Mouse (Mus musculus): Measurements from ENCODE around the gene Ttll4. TPM values are rescaled to one million over a fixed set of nuclear protein-coding genes. Genes with fewer than 3 reads are reported as not detected.

Ttll4 gene
- polyA plus RNA-seq, 1 experiment from 2014 or later = 11.8 TPM

DNA sequence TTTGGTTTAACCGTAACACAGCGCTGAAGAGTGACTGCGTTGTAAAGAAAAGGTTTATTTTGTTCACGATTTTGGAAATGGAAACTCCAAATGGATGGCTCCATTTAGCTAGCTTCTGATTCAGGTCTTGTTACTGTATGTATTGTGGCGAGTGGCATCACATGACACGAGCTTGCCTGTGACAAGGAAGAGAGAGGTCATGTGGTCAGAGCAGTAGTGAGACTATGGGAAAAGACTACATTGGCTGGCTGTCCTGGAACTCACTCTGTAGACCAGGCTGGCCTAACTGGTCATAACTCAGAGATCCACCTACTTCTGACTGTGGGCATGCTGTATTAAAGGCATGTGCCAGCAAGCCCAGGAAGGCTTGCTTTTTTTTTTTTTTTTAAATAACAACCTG lies 54.3 kb downstream of the Ttll4 start:
- Histone ChIP-seq H3K27me3 (ENCODE audit: insufficient read depth, low read length) (no peaks in the 10 kb centered on the region), H3K36me3 (ENCODE audit: insufficient read depth, low read length) (no peaks in the 10 kb centered on the region), H3K4me2 (replicated peaks; ENCODE audit: low read depth, low read length) (no peak overlapping the region), H3K9me3 (ENCODE audit: low read length) (no peaks in the 10 kb centered on the region), H3K4me3 (ENCODE audit: low read length) (no peak overlapping the region), H3K27ac (ENCODE audit: low read length) (no peak overlapping the region), H3K4me1 (ENCODE audit: insufficient read depth, low read length) (peaks cover 6% of the 10 kb centered on the region), H3K9ac (replicated peaks; ENCODE audit: low read length) (no peak overlapping the region)
- WGBS = 89% methylated on average over 6 of the region's 6 CpGs
- ATAC-seq (ENCODE audit: low FRiP score, low TSS enrichment) = no peak

DNA sequence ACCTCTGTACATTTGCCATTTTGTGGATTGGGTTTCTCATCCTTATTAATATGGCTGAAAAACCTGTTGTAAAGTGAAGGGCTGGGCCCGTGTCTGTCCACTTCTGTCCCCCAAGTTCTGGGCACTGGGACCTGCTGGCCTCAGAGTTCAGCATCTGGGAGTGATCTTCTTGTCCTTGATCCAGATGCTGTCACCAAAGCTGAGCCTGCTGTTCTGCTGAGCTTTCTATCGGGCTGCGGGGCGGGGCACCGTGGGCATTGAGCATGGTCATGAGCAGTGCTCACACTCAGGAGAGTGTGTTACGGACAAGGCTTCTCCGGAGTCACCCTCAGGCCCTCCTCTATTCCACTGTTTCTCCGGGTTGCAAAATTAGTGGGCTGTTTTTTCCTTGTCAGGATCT lies 56.6 kb downstream of the Ttll4 start:
- no peaks in the 10 kb centered on the region for H3K27me3 ChIP-seq (ENCODE audit: insufficient read depth, low read length)
- H3K9me3 ChIP-seq (ENCODE audit: low read length) = no peaks in the 10 kb centered on the region
- no peak for ATAC-seq (ENCODE audit: low FRiP score, low TSS enrichment)
- no peaks in the 10 kb centered on the region for H3K36me3 ChIP-seq (ENCODE audit: insufficient read depth, low read length)
- 88% methylated on average over 8 of the region's 8 CpGs for WGBS
- H3K27ac ChIP-seq (ENCODE audit: low read length) = no peak overlapping the region
- H3K9ac ChIP-seq (replicated peaks; ENCODE audit: low read length) = no peak overlapping the region
- H3K4me1 ChIP-seq (ENCODE audit: insufficient read depth, low read length) = no peaks in the 10 kb centered on the region; the same call in 1 of the 2 replicates
- H3K4me3 ChIP-seq (ENCODE audit: low read length) = no peak overlapping the region
- no peak overlapping the region for H3K4me2 ChIP-seq (replicated peaks; ENCODE audit: low read depth, low read length)

DNA sequence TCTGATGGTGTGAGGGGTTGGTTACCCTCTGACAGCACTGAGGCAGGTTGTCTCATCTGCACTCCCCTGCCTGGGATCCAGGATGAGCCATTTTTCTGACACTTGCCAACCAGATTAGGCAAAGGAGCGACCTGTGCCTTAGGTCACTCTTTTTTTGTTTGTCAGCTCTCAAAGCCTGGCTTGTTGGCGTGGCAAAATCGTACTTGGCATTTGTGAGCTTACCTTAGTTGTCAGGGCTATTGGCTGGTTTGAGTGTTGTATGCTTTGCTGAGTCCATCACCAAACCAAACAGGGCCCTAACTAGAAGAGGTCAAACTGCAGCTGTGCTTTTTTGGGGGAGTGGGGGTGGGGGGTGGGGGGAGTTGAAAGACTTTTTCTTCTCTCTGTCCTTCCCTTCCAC lies 57.7 kb downstream of the Ttll4 start:
- H3K9me3 ChIP-seq (ENCODE audit: low read length) = no peaks in the 10 kb centered on the region
- H3K27ac ChIP-seq (ENCODE audit: low read length) = no peak overlapping the region
- H3K4me3 ChIP-seq (ENCODE audit: low read length) = no peak overlapping the region
- no peaks in the 10 kb centered on the region for H3K27me3 ChIP-seq (ENCODE audit: insufficient read depth, low read length)
- 83% methylated on average over 3 of the region's 3 CpGs for WGBS
- no peaks in the 10 kb centered on the region for H3K36me3 ChIP-seq (ENCODE audit: insufficient read depth, low read length)
- H3K4me1 ChIP-seq (ENCODE audit: insufficient read depth, low read length) = no peaks in the 10 kb centered on the region; the same call in 1 of the 2 replicates
- no peak for ATAC-seq (ENCODE audit: low FRiP score, low TSS enrichment)
- no peak overlapping the region for H3K9ac ChIP-seq (replicated peaks; ENCODE audit: low read length)
- no peak overlapping the region for H3K4me2 ChIP-seq (replicated peaks; ENCODE audit: low read depth, low read length)

DNA sequence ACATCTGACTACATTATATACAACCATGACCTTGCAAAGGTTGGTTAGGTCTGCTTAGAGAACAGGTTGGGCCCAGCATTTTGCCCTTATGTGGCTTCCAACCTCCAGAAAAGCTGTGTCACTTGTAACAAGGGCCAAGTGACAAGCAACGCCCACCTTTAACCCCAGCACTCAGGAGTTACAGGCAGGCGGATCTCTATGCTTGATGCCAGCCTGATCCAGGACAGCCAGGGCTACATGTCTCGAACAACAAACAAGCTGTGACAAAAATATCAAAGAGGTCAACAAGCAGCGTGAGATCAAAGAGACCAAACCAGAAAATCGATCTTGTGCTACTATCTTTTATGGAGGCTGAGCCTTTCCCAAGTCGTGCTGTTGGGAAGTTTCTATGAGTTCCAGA lies 60.1 kb downstream of the Ttll4 start:
- ATAC-seq (ENCODE audit: low FRiP score, low TSS enrichment) = no peak
- Histone ChIP-seq H3K27me3 (ENCODE audit: insufficient read depth, low read length) (no peaks in the 10 kb centered on the region), H3K36me3 (ENCODE audit: insufficient read depth, low read length) (no peaks in the 10 kb centered on the region), H3K27ac (ENCODE audit: low read length) (no peak overlapping the region), H3K9me3 (ENCODE audit: low read length) (no peaks in the 10 kb centered on the region), H3K4me3 (ENCODE audit: low read length) (no peak overlapping the region), H3K4me2 (replicated peaks; ENCODE audit: low read depth, low read length) (no peak overlapping the region), H3K9ac (replicated peaks; ENCODE audit: low read length) (no peak overlapping the region), H3K4me1 (ENCODE audit: insufficient read depth, low read length) (no peaks in the 10 kb centered on the region)
- WGBS = 65% methylated on average over 6 of the region's 6 CpGs

DNA sequence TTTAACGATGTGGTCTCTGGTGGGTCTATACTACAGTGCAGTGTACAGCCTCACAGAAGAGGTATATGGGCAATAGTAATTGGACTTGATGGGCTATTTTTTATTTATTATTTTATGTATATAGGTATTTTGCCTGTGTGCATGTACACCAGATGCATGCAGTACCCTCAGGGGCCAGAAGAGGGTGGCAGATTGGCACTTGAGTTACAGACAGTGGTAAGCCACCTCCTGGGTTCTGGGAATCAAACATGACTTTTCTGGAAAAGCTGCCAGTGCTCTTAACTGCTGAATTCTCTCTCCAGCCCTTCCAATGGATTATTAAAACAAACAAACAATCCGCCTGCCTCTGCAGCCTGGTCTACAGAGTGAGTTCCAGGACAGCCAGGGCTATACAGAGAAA lies 62.2 kb downstream of the Ttll4 start:
- Histone ChIP-seq H3K4me1 (ENCODE audit: insufficient read depth, low read length) (no peaks in the 10 kb centered on the region), H3K27me3 (ENCODE audit: insufficient read depth, low read length) (no peaks in the 10 kb centered on the region), H3K4me3 (ENCODE audit: low read length) (no peak overlapping the region), H3K4me2 (replicated peaks; ENCODE audit: low read depth, low read length) (no peak overlapping the region), H3K9me3 (ENCODE audit: low read length) (no peaks in the 10 kb centered on the region), H3K36me3 (ENCODE audit: insufficient read depth, low read length) (no peaks in the 10 kb centered on the region), H3K27ac (ENCODE audit: low read length) (no peak overlapping the region), H3K9ac (replicated peaks; ENCODE audit: low read length) (no peak overlapping the region)
- WGBS = 85% methylated on average over 2 of the region's 2 CpGs
- ATAC-seq (ENCODE audit: low FRiP score, low TSS enrichment) = no peak

DNA sequence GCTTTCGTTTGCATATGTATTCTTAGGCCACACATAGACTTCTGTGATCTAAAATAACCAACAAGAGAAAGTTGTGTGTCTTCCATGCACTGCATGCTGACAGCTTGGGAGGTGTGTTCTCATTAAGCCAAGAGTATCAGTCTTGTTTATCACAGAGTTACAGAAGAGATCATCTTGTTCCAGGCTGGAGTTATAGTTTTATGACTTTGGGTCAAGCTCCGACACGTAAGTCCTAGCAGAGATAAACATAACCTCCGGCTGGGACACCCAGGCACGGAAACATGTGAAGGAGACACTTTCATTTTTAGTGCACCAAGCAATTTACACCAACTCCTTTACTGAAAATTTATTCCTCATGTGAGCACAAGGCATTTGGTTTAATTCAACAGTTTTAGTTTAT lies 64.6 kb downstream of the Ttll4 start:
- H3K27ac ChIP-seq (ENCODE audit: low read length) = no peak overlapping the region
- H3K36me3 ChIP-seq (ENCODE audit: insufficient read depth, low read length) = no peaks in the 10 kb centered on the region
- no peak for ATAC-seq (ENCODE audit: low FRiP score, low TSS enrichment)
- H3K4me1 ChIP-seq (ENCODE audit: insufficient read depth, low read length) = no peaks in the 10 kb centered on the region
- 36% methylated on average over 5 of the region's 5 CpGs for WGBS
- H3K27me3 ChIP-seq (ENCODE audit: insufficient read depth, low read length) = no peaks in the 10 kb centered on the region
- no peak overlapping the region for H3K4me2 ChIP-seq (replicated peaks; ENCODE audit: low read depth, low read length)
- H3K9ac ChIP-seq (replicated peaks; ENCODE audit: low read length) = no peak overlapping the region
- H3K9me3 ChIP-seq (ENCODE audit: low read length) = no peaks in the 10 kb centered on the region
- no peak overlapping the region for H3K4me3 ChIP-seq (ENCODE audit: low read length)

DNA sequence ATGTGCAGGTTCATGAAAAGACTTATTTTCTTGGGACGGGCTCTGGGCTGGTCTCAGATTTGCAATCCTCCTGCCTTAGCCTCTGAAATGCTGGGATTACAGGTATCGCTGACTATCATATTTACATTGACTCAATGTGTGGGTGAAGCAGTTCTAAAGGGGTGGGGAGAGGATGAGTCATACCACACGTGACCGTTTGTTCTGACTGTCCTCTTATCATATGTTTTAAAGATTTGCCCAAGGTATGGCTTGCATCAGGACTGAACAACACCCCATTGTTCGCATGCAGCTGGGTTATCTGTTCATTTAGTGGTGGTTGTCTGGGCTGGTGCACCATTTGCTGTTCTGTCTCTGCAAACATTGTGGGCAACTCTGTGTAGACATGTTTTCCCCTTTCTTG lies 65.1 kb downstream of the Ttll4 start:
- whole genome bisulfite sequencing = 78% methylated on average over 5 of the region's 5 CpGs
- no peak for ATAC-seq (ENCODE audit: low FRiP score, low TSS enrichment)
- no peaks in the 10 kb centered on the region for H3K36me3 ChIP-seq (ENCODE audit: insufficient read depth, low read length)
- no peaks in the 10 kb centered on the region for H3K4me1 ChIP-seq (ENCODE audit: insufficient read depth, low read length)
- no peak overlapping the region for H3K27ac ChIP-seq (ENCODE audit: low read length)
- no peak overlapping the region for H3K9ac ChIP-seq (replicated peaks; ENCODE audit: low read length)
- H3K9me3 ChIP-seq (ENCODE audit: low read length) = no peaks in the 10 kb centered on the region
- H3K27me3 ChIP-seq (ENCODE audit: insufficient read depth, low read length) = no peaks in the 10 kb centered on the region
- H3K4me2 ChIP-seq (replicated peaks; ENCODE audit: low read depth, low read length) = no peak overlapping the region
- H3K4me3 ChIP-seq (ENCODE audit: low read length) = no peak overlapping the region

DNA sequence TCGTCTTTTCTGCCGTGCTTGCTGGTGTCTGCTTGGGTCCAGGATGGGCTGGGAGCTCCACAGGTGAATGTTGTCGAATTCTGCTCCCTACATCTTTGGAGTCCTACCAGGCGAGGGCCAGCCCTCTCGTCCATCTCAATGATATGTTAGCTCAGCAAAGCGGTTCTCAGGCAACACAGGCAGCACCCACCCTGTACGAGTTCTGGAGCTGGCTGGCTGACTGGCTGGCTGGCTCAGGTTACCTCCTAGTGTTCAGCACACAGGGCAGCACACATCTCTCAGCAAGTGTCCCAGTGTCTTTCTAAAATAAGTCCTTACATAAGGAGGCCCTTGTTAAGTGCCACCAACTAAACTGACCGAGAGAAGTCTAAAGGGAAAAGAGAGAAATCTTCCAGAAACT lies 66.9 kb downstream of the Ttll4 start:
- no peaks in the 10 kb centered on the region for H3K9me3 ChIP-seq (ENCODE audit: low read length)
- H3K4me3 ChIP-seq (ENCODE audit: low read length) = no peak overlapping the region
- H3K4me1 ChIP-seq (ENCODE audit: insufficient read depth, low read length) = no peaks in the 10 kb centered on the region
- no peaks in the 10 kb centered on the region for H3K27me3 ChIP-seq (ENCODE audit: insufficient read depth, low read length)
- no peak for ATAC-seq (ENCODE audit: low FRiP score, low TSS enrichment)
- no peaks in the 10 kb centered on the region for H3K36me3 ChIP-seq (ENCODE audit: insufficient read depth, low read length)
- no peak overlapping the region for H3K27ac ChIP-seq (ENCODE audit: low read length)
- H3K9ac ChIP-seq (replicated peaks; ENCODE audit: low read length) = no peak overlapping the region
- no peak overlapping the region for H3K4me2 ChIP-seq (replicated peaks; ENCODE audit: low read depth, low read length)
- 58% methylated on average over 8 of the region's 8 CpGs for WGBS

DNA sequence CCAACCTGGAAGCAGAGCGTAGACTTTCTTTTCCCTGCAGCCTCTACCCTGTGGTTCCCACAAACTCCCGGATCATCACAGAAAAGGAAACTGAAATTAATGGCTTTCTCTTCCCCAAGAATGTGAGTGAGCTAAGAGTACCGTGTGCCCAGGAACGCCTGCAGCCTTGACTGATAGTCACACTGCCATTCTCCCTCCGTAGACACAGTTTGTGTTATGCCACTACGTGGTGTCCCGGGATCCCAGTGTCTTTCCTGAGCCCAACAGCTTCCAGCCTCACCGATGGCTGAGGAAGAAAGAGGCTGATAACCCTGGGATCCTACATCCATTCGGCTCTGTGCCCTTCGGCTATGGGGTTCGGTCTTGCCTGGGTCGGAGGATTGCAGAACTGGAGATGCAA lies 75.4 kb downstream of the Ttll4 start:
- Histone ChIP-seq H3K27ac (ENCODE audit: low read length) (no peak overlapping the region), H3K9me3 (ENCODE audit: low read length) (no peaks in the 10 kb centered on the region), H3K36me3 (ENCODE audit: insufficient read depth, low read length) (no peaks in the 10 kb centered on the region), H3K4me2 (replicated peaks; ENCODE audit: low read depth, low read length) (no peak overlapping the region), H3K9ac (replicated peaks; ENCODE audit: low read length) (no peak overlapping the region), H3K27me3 (ENCODE audit: insufficient read depth, low read length) (no peaks in the 10 kb centered on the region), H3K4me3 (ENCODE audit: low read length) (no peak overlapping the region), H3K4me1 (ENCODE audit: insufficient read depth, low read length) (no peaks in the 10 kb centered on the region)
- 88% methylated on average over 12 of the region's 12 CpGs for WGBS
- ATAC-seq (ENCODE audit: low FRiP score, low TSS enrichment) = no peak

DNA sequence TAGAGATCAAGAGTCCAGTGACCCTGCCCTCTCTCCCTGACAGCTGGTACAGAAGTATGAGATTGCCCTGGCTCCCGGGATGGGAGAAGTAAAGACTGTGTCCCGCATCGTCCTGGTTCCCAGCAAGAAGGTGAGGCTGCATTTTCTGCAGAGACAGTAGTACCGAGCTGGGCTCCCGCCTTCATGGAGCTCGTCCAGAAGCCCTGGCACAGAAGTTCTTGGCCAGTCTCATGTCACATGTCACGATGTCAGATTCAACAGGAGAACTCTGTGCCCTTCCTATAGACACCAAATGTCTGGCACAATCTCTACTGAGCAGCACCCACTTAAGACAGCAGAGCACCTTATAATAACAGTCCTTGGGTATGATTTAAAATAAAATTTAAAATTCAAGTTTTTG lies 76.0 kb downstream of the Ttll4 start:
- Histone ChIP-seq H3K4me1 (ENCODE audit: insufficient read depth, low read length) (no peaks in the 10 kb centered on the region), H3K4me3 (ENCODE audit: low read length) (no peak overlapping the region), H3K9me3 (ENCODE audit: low read length) (no peaks in the 10 kb centered on the region), H3K36me3 (ENCODE audit: insufficient read depth, low read length) (no peaks in the 10 kb centered on the region), H3K27me3 (ENCODE audit: insufficient read depth, low read length) (no peaks in the 10 kb centered on the region), H3K4me2 (replicated peaks; ENCODE audit: low read depth, low read length) (no peak overlapping the region), H3K27ac (ENCODE audit: low read length) (no peak overlapping the region), H3K9ac (replicated peaks; ENCODE audit: low read length) (no peak overlapping the region)
- no peak for ATAC-seq (ENCODE audit: low FRiP score, low TSS enrichment)
- WGBS = 86% methylated on average over 7 of the region's 7 CpGs

DNA sequence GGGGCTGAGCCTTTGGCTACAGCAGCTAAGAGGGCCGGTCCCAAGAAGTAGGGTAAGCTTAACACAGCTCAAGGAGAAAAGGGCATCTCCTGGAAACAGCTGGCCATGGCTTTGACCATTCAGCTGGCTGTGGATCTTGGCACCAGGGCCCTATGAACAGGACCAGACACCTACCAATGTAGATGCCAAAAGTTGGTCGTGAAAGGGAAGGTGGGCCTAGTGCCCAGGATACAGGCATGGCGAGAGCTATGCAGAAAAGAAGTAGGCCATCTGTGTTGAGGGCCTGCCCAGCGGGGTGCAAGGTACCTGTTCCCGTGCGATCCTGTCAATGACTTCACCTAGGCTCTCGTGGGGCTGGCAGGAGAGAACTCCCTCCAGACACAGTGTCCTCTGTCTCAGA lies 79.3 kb downstream of the Ttll4 start:
- WGBS = 73% methylated on average over 7 of the region's 7 CpGs
- Histone ChIP-seq H3K36me3 (ENCODE audit: insufficient read depth, low read length) (no peaks in the 10 kb centered on the region), H3K9ac (replicated peaks; ENCODE audit: low read length) (no peak overlapping the region), H3K27ac (ENCODE audit: low read length) (no peak overlapping the region), H3K4me2 (replicated peaks; ENCODE audit: low read depth, low read length) (no peak overlapping the region), H3K27me3 (ENCODE audit: insufficient read depth, low read length) (no peaks in the 10 kb centered on the region), H3K4me3 (ENCODE audit: low read length) (no peak overlapping the region), H3K4me1 (ENCODE audit: insufficient read depth, low read length) (no peaks in the 10 kb centered on the region), H3K9me3 (ENCODE audit: low read length) (no peaks in the 10 kb centered on the region)
- ATAC-seq (ENCODE audit: low FRiP score, low TSS enrichment) = no peak
